Comparison of ENCODE assay signal across 26 mouse cellular contexts in the genomic region with DNA sequence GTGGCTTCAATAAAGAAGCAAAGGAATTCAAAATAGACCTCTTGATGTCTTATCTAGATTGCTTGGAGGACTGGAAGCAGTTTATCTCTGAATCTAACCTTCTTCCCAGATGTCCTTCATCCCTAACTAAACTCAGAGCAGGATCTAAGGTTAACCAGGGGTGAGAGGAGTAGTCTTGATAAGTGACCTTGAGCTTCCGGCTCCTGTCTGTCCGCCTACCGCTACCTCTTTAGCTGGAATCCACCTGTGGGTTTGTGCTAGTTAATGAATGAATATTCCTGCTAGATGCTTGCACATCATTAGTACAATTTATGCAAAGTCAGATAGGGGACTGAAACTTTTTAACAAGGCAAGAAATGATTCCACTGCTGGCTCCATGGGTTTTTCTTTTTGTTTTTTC. TPM values are rescaled to one million over a fixed set of nuclear protein-coding genes. Genes with fewer than 3 reads are reported as not detected.
A peak's percentile ranks its signal among the peaks of the same experiment; 100 is the strongest.
DNase-seq lines count a peak whose midpoint lies in the region; ATAC-seq and TF ChIP-seq lines count a peak whose summit lies in the region.
"Had no signal": no experiment of that assay in that cellular context is flagged by ENCODE, and none has a peak within 500 bp of the region (broad histone marks: within the 10 kb centered on the region; RNA-seq: fewer than 3 reads in every experiment).

No protein-coding gene starts in this region.

- H3K27ac ChIP-seq in kidney, adult 2 months (ENCODE audit: insufficient read depth, low read depth, low read length) = no peak overlapping the region
- H3K27ac ChIP-seq in kidney, embryonic 16.5 days (ENCODE audit: low read length) = no peak overlapping the region
- no peak overlapping the region for H3K27ac ChIP-seq in hindbrain, embryonic 11.5 days (ENCODE audit: low read depth, low read length)
- H3K27ac ChIP-seq: gastrocnemius, adult 2 months; hindbrain, embryonic 13.5 days had no signal

- 39% methylated on average over 3 of the region's 3 CpGs for WGBS in kidney, adult 2 months
- 60% methylated on average over 3 of the region's 3 CpGs for WGBS in kidney, embryonic 16.5 days
- WGBS in hindbrain, embryonic 11.5 days = 97% methylated on average over 3 of the region's 3 CpGs

- DNase-seq in kidney, adult 2 months = peak; percentile 72
- DNase-seq in kidney, postnatal 4 days = no peak
- peak; percentile 43 for DNase-seq in kidney, postnatal 14 days
- DNase-seq in ES-CJ7 (ENCODE audit: low read depth, low spot score) (peak; percentile 88), ZHBTc4 (ENCODE audit: low read depth, low spot score) (peak; percentile 77)
- no peak for DNase-seq in hindbrain, embryonic 11.5 days (ENCODE audit: low spot score)
- DNase-seq in urinary bladder, postnatal 4 days (ENCODE audit: low spot score in 2 of 2) = no peak
- DNase-seq: adrenal gland, adult 8-10 months; adrenal gland, postnatal 25 days; B cell, adult 2 months; cerebellum, adult 18-20 months; cerebellum, adult 9-10 months; cerebellum, postnatal 14 days; forebrain, postnatal 0 days; gastrocnemius, adult 2 months; gastrocnemius, postnatal 14 days; heart, adult 11 months had no signal

- H3K36me3 ChIP-seq in kidney, adult 2 months (ENCODE audit: control insufficient read depth, insufficient read depth, low read length) = no peaks in the 10 kb centered on the region
- H3K36me3 ChIP-seq in kidney, embryonic 16.5 days (ENCODE audit: insufficient read depth, low read length) = no peaks in the 10 kb centered on the region
- H3K36me3 ChIP-seq in hindbrain, embryonic 11.5 days (ENCODE audit: control insufficient read depth, insufficient read depth, low read length) = no peaks in the 10 kb centered on the region
- H3K36me3 ChIP-seq: G1E; hindbrain, embryonic 13.5 days had no signal

- no peak overlapping the region for H3K9ac ChIP-seq in kidney, embryonic 16.5 days (replicated peaks; ENCODE audit: low read length)
- no peak overlapping the region for H3K9ac ChIP-seq in hindbrain, embryonic 11.5 days (ENCODE audit: low read depth, low read length)
- H3K9ac ChIP-seq: forebrain, postnatal 0 days; hindbrain, embryonic 13.5 days had no signal

- no peak for TF ChIP-seq CTCF in kidney, adult 2 months (conservative IDR thresholded peaks at IDR 0.05; ENCODE audit: insufficient read depth, insufficient read length, low read depth, low read length)

- no peaks in the 10 kb centered on the region for H3K27me3 ChIP-seq in kidney, adult 2 months (replicated peaks; ENCODE audit: control insufficient read depth, insufficient read depth, low read length)
- H3K27me3 ChIP-seq in kidney, embryonic 16.5 days (ENCODE audit: insufficient read depth, low read length) = no peaks in the 10 kb centered on the region
- H3K27me3 ChIP-seq in hindbrain, embryonic 11.5 days (ENCODE audit: control insufficient read depth, insufficient read depth, low read length) = no peaks in the 10 kb centered on the region
- H3K27me3 ChIP-seq: CH12.LX, Patski had no signal

- no peak overlapping the region for H3K4me2 ChIP-seq in kidney, embryonic 16.5 days (replicated peaks; ENCODE audit: low read depth, low read length)
- H3K4me2 ChIP-seq in hindbrain, embryonic 11.5 days (replicated peaks; ENCODE audit: low read depth, low read length) = no peak overlapping the region
- H3K4me2 ChIP-seq: heart, embryonic 11.5 days; hindbrain, embryonic 13.5 days had no signal

- no peak for ATAC-seq in kidney, embryonic 16.5 days (ENCODE audit: low FRiP score, low TSS enrichment)
- ATAC-seq in hindbrain, embryonic 11.5 days (ENCODE audit: low FRiP score) = no peak
- ATAC-seq: activated CD4-positive, CD25-positive, alpha-beta regulatory T cell, adult 4 months; forebrain, embryonic 14.5 days; forebrain, postnatal 0 days; hindbrain, embryonic 16.5 days; Patski had no signal

- no peaks in the 10 kb centered on the region; the same call in 1 of the 2 replicates for H3K4me1 ChIP-seq in kidney, adult 2 months (ENCODE audit: control insufficient read depth, insufficient read depth, low read length)
- peaks cover 10% of the 10 kb centered on the region for H3K4me1 ChIP-seq in kidney, embryonic 16.5 days (ENCODE audit: insufficient read depth, low read length)
- 0 out of 2 replicates have a peak, but pooled peaks cover 2% of the 10 kb centered on the region for H3K4me1 ChIP-seq in hindbrain, embryonic 11.5 days (replicated peaks; ENCODE audit: control insufficient read depth, insufficient read depth, low read length)

- H3K4me3 ChIP-seq in kidney, adult 2 months (ENCODE audit: insufficient read depth, low read depth, low read length) = no peak overlapping the region
- no peak overlapping the region for H3K4me3 ChIP-seq in kidney, embryonic 16.5 days (ENCODE audit: low read length)
- no peak overlapping the region for H3K4me3 ChIP-seq in hindbrain, embryonic 11.5 days (ENCODE audit: low read depth, low read length)
- H3K4me3 ChIP-seq: gastrocnemius, adult 2 months; hindbrain, embryonic 13.5 days had no signal

- peaks cover 2% of the 10 kb centered on the region; the same call in 1 of the 2 replicates for H3K9me3 ChIP-seq in kidney, embryonic 16.5 days (ENCODE audit: low read length)
- no peaks in the 10 kb centered on the region for H3K9me3 ChIP-seq in hindbrain, embryonic 11.5 days (ENCODE audit: control insufficient read depth, low read length)
- H3K9me3 ChIP-seq: hindbrain, embryonic 13.5 days had no signal

- no peak for TF ChIP-seq POLR2A in kidney, adult 2 months (IDR thresholded peaks at IDR 0.05; ENCODE audit: low read depth, low read length)

RNA-seq across cellular contexts. Expression of a gene that starts 4.2 kb away (rescaled TPM):
- 14.3 and 14.4 TPM in 2 replicates for polyA plus RNA-seq in kidney, adult 2 months (2012; rRNA removed)
- polyA plus RNA-seq in kidney, embryonic 16.5 days (2015; fragmentation: Nextera tagmentation; extraction: Ambion mirVana) = 40.1 and 49.0 TPM in 2 replicates
- polyA plus RNA-seq in hindbrain, embryonic 11.5 days (2014; fragmentation: Nextera tagmentation; extraction: Ambion mirVana) = 37.4 and 37.7 TPM in 2 replicates
- polyA plus RNA-seq: activated CD4-positive, CD25-positive, alpha-beta regulatory T cell, adult 4 months; G1E had no signal

Comparison
In these comparisons a context has a peak if more than half of its experiments do, and no peak if none do; other contexts are left out.
1. DNase-seq: peak in kidney, adult 2 months (single experiment), kidney, postnatal 14 days (single experiment), ES-CJ7 (single experiment) and ZHBTc4 (single experiment); none in kidney, postnatal 4 days (0 of 2), hindbrain, embryonic 11.5 days (single experiment) and urinary bladder, postnatal 4 days (0 of 2).